Mouse (Mus musculus): Measurements from ENCODE around the gene Spaca6. TPM values are rescaled to one million over a fixed set of nuclear protein-coding genes. Genes with fewer than 3 reads are reported as not detected.

Gene Spaca6
- 43.5 and 46.8 TPM in 2 replicates for polyA plus RNA-seq (2016; fragmentation: Nextera tagmentation; extraction: Ambion mirVana)

DNA sequence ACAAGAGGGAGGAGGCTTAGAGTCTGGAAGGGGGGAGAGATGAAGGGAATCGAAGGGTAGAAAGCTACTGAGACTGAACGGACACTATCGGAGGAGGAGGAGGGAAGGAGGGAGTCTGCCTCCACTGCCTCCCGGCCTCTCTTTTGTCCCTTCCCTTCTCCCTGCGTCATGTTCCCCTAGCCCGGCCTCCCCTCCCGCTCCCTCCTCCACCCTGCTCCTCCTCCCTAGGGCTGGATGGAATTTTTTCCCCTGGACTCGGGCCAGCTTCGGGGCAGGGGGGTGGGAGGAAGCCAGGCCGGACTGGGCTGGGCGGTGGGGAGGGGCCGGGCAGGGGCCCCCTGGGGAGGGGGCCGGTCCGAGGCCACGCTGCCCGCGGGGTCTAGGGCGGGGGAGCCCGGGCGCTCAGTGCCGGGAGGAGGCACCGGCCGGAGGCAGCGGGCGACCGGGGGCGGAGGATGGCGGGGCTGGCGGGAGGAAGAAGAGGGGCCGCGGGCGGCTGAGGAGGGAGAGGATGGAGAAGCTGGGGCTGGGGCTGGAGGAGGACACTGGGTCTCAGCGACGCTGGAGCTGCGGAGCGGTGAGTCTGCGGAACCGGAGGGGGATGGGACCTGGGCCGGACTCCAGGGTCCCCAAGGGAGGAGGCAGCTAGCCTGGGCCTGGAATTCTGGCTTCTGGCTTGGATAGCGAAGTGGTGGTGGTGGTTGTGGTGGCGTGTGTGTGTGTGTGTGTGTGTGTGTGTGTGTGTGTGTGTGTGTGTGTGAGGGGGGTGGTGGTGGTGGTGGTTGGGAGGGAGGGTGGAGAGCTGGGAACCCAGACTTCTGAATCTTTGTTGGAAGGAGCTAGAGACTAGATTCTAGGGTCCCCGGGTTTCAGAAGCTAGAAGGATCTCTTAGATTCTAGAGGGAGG is at the start of gene Spaca6:
Gene Spaca6, plus strand, starts transcription at position 408 of the 907 bp plus-strand sequence.
- ATAC-seq (ENCODE audit: low FRiP score) = peak; percentile 86
- H3K36me3 ChIP-seq (replicated peaks) = peaks cover 15% of the 10 kb centered on the region
- no peaks in the 10 kb centered on the region for H3K27me3 ChIP-seq
- peak within 1 kb of the TSS; percentile 92 for H3K9ac ChIP-seq
- peak within 1 kb of the TSS; percentile 89 for H3K4me3 ChIP-seq (replicated peaks)
- 1% methylated on average over 36 of the region's 42 CpGs for WGBS
- no peaks in the 10 kb centered on the region for H3K9me3 ChIP-seq
- H3K4me2 ChIP-seq = peak within 1 kb of the TSS; percentile 87
- H3K4me1 ChIP-seq = peaks cover 30% of the 10 kb centered on the region
- peak within 1 kb of the TSS; percentile 100 for H3K27ac ChIP-seq

DNA sequence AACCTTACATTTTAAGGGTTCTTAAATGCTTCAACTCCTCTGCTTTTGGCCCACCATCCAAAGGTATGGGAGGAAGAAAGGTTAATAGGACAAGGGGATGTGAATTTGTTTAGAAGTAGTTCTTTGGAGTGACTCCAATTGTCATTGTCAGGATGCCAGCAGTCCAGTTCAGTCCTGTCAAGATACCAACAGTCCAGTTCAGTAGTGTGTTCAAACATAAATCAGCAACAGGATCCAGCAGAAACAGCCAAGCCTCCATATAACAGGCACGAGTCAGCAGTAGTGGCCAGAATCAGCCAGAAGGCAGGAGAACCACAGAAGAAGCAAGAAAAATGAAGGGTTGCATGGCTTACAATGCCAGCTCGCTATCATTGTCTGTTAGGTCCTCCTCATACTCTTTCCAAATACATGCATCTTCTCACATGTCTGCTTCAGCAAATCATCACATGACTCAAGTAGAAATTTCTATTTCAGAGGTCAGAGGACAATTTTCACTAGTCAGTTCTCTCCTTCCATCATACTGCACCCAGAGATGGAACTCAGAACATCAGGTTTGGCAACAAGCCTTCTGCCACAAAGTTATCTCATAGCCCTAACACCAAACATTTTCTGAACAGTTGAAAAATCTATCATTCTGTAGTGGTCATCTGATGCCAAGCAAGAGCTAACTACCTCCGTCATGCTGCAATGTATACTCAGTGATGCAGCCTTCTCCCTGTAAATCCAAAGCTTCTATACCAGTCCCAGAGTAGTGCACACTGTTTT is 35.9 kb upstream of the Spaca6 start:
- no peak overlapping the region for H3K4me2 ChIP-seq
- whole genome bisulfite sequencing = 82% methylated on average over 3 of the region's 3 CpGs
- no peak overlapping the region for H3K27ac ChIP-seq
- H3K27me3 ChIP-seq = no peaks in the 10 kb centered on the region
- no peaks in the 10 kb centered on the region for H3K9me3 ChIP-seq
- H3K36me3 ChIP-seq (replicated peaks) = no peaks in the 10 kb centered on the region
- H3K9ac ChIP-seq = no peak overlapping the region
- no peak overlapping the region for H3K4me3 ChIP-seq (replicated peaks)
- no peak for ATAC-seq (ENCODE audit: low FRiP score)
- H3K4me1 ChIP-seq = no peaks in the 10 kb centered on the region; the same call in 1 of the 2 replicates

DNA sequence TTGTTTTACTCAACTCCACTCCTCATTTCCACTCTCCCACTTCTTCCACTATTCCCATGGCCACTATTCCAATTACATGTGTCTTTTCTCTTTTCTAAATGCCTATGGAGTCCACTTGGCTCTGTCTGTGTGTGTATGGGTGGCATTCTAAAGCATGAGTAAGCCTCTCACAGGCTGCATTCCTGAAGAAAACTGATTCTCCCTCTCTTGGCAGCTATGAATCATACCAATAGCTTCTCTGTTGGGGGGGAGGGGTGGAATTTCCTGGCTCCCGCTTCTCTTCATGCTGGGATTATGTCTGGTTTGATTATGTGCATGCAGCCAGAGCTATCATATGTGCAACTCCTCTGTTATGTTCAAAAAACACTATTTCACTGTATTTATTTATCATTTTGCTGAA is 34.4 kb upstream of the Spaca6 start:
- no peak for ATAC-seq (ENCODE audit: low FRiP score)
- Histone ChIP-seq H3K4me3 (replicated peaks) (no peak overlapping the region), H3K9me3 (no peaks in the 10 kb centered on the region), H3K27ac (no peak overlapping the region), H3K4me1 (no peaks in the 10 kb centered on the region; the same call in 1 of the 2 replicates), H3K9ac (no peak overlapping the region), H3K36me3 (replicated peaks) (no peaks in the 10 kb centered on the region), H3K4me2 (no peak overlapping the region), H3K27me3 (no peaks in the 10 kb centered on the region)
- WGBS = 68% methylated on average over 1 of the region's 1 CpGs

DNA sequence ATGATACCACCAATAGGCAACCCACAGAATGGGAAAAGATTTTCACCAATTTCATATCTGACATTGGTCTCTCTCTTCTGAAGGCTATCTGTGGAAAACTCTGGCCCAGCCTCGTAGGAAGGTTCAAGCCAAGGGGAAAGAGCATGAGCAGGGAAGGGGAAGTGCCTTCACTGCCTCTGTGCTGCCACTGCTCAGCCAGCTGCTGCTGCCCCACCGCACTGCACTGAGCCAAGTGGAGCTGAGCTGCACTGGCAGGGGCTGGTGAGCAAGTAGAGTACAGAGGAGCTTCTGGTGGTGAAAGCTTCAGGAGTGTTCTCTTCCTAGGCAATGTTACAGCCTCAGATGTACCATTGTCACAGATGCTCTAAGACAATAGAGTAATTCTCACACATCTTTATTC is 31.4 kb upstream of the Spaca6 start:
- no peaks in the 10 kb centered on the region for H3K36me3 ChIP-seq (replicated peaks)
- H3K9me3 ChIP-seq = no peaks in the 10 kb centered on the region
- no peak overlapping the region for H3K4me3 ChIP-seq (replicated peaks)
- H3K27me3 ChIP-seq = no peaks in the 10 kb centered on the region
- H3K4me2 ChIP-seq = no peak overlapping the region
- no peak for ATAC-seq (ENCODE audit: low FRiP score)
- WGBS = 58% methylated on average over 2 of the region's 2 CpGs
- H3K27ac ChIP-seq = no peak overlapping the region
- no peaks in the 10 kb centered on the region; the same call in 1 of the 2 replicates for H3K4me1 ChIP-seq
- no peak overlapping the region for H3K9ac ChIP-seq

DNA sequence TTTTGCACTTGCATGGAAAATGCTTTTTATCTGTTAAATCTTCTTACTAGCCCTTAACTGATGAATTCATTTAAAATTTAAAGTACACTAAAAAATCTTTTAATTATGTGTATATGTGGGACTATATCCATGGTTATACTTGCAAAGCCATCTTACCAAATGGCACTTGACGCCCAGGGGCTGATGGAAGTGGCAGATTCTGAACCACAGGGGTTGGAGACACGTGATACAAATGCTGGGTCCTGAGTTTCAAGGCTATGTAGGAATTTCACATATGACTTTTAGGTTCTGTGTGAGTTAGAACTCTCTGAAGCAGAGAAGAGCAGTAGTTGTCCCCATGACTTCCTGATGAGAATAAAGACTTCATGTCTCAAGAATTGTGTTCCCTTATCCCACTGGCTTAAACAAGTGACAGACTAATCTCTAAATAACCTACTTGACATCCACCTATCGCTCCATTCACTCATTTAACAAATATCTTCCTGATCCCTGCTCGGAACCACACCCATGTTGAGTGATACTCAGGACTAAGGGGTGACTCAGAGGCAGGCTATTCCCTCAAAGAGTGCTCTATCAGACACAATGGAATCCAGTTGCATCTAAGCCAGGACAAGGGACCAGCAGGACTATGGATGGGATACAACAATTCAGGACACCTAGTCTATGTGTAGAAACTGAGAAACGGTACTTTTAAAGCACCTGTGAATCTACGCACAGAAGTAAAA is 3.2 kb upstream of the Spaca6 start:
- H3K27ac ChIP-seq = no peak overlapping the region
- H3K9ac ChIP-seq = no peak overlapping the region
- no peaks in the 10 kb centered on the region for H3K27me3 ChIP-seq
- no peak for ATAC-seq (ENCODE audit: low FRiP score)
- peaks cover 6% of the 10 kb centered on the region for H3K4me1 ChIP-seq
- H3K36me3 ChIP-seq (replicated peaks) = no peaks in the 10 kb centered on the region
- H3K9me3 ChIP-seq = no peaks in the 10 kb centered on the region
- no peak overlapping the region for H3K4me3 ChIP-seq (replicated peaks)
- H3K4me2 ChIP-seq = no peak overlapping the region
- WGBS = 81% methylated on average over 6 of the region's 6 CpGs

DNA sequence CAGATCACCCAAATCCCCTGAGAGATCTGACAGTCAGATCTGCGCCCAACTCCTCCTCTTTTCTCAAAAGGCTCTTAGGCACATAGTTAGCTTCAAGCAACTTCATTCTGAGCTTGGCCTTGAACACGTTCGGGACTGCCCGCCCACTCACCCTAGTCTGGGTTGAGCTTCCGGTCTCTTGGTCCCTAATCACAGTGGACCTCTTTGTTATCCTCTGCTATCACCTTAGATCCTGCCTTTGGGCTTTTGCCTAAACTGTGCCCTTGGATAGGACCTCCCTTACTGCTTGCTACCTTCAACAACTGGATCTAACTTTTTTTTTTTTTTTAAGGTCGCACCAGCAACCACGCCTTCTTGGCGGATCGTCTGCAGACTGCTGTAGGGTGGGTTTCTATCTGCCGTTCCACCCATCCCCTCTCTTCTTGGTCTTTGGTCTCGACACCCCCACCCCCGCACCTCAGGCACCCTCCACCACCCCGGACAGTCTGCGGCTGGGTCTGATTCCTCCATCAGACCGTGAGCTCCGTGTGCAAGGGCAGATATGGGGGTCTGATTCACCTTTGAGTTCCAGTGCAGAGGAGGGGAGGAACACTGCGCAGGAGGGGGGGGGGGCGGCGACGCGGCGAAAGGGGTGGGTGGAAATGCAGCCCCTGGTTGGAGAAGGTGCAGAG is 902 bp upstream of the Spaca6 start:
- under 1% methylated on average over 17 of the region's 22 CpGs for WGBS
- H3K4me3 ChIP-seq (replicated peaks) = peak overlapping the region; percentile 89
- ATAC-seq (ENCODE audit: low FRiP score) = peak; percentile 31

DNA sequence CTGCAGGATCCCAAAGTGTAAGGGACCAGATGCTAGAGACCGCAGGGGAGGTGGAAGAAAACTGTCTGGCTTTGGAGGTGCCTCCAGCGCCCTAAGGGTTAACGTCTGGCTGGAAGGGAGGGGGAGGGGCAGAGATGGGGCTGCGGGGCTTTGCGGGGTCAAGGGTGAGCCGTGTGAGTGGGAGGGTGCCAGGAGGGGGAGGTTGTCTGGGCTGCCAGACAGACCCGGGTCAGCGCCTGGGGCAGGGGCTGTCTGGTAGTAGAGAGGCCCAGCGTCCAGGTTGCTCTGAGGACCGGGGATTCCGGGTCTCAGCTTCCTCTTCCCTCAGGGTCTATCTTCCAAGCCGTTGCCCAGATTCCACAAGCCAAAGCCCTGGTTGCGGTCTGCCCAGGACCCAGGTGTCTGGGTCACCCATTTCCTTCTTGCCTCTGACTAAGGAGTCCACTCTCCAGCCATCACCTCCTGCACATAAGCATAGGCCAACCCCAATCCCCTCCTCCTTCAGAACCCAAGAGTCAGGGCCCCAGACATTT is 766 bp downstream of the Spaca6 start:
- Histone ChIP-seq H3K36me3 (replicated peaks) (peaks cover 21% of the 10 kb centered on the region), H3K4me2 (peak overlapping the region; percentile 87), H3K4me1 (peaks cover 37% of the 10 kb centered on the region), H3K27me3 (no peaks in the 10 kb centered on the region), H3K9me3 (no peaks in the 10 kb centered on the region), H3K4me3 (replicated peaks) (peak overlapping the region; percentile 89), H3K9ac (peak overlapping the region; percentile 92), H3K27ac (peak overlapping the region; percentile 100)
- ATAC-seq (ENCODE audit: low FRiP score) = peak; percentile 40
- WGBS = under 1% methylated on average over 13 of the region's 13 CpGs

More for the DNA sequence above, 902 bp upstream of the Spaca6 start:
- H3K9ac ChIP-seq = peak overlapping the region; percentile 92
- H3K4me1 ChIP-seq = peaks cover 24% of the 10 kb centered on the region
- peak overlapping the region; percentile 87 for H3K4me2 ChIP-seq
- peak overlapping the region; percentile 100 for H3K27ac ChIP-seq
- H3K9me3 ChIP-seq = no peaks in the 10 kb centered on the region
- peaks cover 5% of the 10 kb centered on the region for H3K36me3 ChIP-seq (replicated peaks)
- H3K27me3 ChIP-seq = no peaks in the 10 kb centered on the region

DNA sequence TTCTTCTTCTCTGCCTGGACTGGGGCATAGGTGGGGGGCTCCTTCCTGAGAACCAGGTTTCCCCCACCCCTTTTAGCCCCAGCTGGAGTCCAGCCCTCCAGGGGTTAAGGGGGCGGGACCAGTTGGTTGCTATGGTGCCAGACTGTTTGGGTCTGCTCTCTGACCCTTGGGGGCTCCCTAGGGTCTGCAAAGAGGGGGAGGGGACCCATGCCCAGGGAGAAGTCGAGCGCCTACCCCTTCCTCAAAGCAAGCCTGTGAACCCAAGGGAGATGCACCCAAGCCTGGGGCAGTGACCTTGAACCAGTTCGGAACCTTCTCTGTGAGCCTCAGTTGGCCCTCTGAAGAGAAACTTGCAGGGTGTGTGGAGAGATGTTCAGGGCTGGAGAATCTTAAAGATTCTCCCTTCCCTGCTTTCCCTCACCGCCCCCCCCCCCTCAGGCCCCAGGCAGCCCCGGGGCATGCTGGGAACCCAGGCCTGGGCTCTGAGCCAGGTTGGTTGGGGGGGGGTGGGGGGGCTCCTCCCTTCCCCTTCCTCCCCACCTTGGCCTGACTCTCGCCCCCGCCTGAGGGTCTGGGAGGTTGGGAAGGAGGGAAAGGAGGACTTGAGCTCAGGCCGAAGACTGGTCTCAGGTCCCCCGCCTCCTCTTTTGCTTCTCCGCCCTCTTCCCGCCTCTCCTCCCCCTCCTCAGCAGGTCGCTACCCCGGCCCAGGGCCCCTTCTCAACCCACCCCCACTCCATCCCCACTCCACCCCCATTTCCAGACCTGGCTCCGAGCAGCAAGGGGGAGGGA is 1.4 kb downstream of the Spaca6 start:
- Histone ChIP-seq H3K4me3 (replicated peaks) (peak overlapping the region; percentile 89), H3K9ac (peak overlapping the region; percentile 92), H3K36me3 (replicated peaks) (peaks cover 26% of the 10 kb centered on the region), H3K4me2 (peak overlapping the region; percentile 87), H3K9me3 (no peaks in the 10 kb centered on the region), H3K27ac (peak overlapping the region; percentile 100), H3K27me3 (no peaks in the 10 kb centered on the region), H3K4me1 (peaks cover 41% of the 10 kb centered on the region)
- ATAC-seq (ENCODE audit: low FRiP score) = peak; percentile 56
- WGBS = 0% methylated on average over 10 of the region's 15 CpGs

DNA sequence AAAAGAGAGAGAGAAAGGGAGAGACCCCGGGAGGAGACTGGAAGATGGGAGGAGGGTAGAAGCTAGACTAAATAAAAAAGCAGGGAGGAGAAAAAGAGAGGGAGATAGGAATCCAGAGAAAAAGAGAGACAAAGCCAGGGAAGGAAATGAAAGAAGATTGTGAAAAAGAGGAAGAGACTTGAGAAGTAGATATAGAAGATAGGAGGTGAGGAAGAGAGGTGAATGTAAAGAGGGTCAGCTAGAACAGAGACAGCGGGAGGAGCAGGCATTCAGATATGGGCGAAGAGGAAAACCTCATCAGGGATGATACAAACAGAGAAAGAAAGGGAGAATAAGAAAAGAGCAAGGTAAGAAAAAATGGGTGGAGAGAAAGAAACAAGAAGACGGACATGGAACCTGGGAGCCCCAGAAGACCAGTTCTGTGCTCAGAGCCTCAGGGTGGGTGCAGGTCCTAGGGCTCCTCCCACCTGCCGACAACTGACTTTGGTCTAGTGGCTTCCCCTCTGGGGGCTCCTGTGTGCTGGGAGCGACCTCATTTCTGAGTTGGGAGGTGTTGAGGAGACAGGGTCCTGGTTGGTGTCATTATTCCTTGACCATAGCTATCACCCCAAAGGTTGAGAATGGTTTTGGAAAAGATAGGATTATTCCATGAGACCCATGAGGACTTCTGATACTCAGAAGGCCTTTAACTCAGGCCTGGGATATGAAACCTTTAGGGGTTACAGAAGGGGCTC is 2.3 kb downstream of the Spaca6 start:
- WGBS = 4% methylated on average over 6 of the region's 6 CpGs
- H3K27ac ChIP-seq = peak overlapping the region; percentile 100
- H3K9ac ChIP-seq = peak overlapping the region; percentile 92
- no peaks in the 10 kb centered on the region for H3K27me3 ChIP-seq
- peaks cover 49% of the 10 kb centered on the region for H3K4me1 ChIP-seq
- H3K4me3 ChIP-seq (replicated peaks) = peak overlapping the region; percentile 89
- ATAC-seq (ENCODE audit: low FRiP score) = no peak
- H3K36me3 ChIP-seq (replicated peaks) = peaks cover 34% of the 10 kb centered on the region
- peak overlapping the region; percentile 87 for H3K4me2 ChIP-seq
- no peaks in the 10 kb centered on the region for H3K9me3 ChIP-seq

DNA sequence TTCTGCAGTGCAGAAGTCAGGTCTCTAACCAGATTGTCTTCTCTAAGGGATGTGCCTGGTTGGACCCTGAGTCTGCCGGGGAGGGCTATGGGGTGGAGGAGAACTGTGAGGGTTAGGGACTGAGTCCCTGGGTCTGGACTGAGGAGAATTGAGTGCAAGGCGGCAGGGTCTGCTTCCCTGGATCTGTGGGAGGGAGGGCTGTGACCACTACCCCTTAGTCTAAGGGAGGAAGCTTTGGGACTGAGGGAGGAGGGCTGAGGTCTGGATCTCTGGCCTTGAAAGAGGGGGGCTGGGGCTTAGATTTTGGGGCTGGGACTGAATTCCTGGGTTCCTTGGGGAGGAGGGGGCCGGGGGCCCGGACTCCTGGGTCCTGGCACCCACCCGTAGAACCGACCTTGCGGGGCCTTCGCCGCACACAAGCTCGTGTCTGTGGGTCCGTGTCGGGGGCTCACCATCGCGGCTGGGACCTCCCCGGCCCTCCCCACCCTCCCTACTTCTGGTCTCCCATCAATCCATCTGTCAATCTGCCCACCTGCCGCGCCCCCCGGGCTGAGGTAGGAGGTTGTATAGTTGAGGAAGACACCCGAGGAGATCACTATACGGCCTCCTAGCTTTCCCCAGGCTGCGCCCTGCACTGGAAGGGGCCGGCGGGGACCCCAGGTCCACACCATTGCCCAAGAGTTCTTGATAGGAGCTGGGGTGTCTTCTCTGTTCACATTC is 3.0 kb downstream of the Spaca6 start:
- Histone ChIP-seq H3K4me1 (peaks cover 57% of the 10 kb centered on the region), H3K9ac (peak overlapping the region; percentile 92), H3K4me3 (replicated peaks) (peak overlapping the region; percentile 89), H3K27me3 (no peaks in the 10 kb centered on the region), H3K27ac (peak overlapping the region; percentile 100), H3K36me3 (replicated peaks) (peaks cover 37% of the 10 kb centered on the region), H3K9me3 (no peaks in the 10 kb centered on the region), H3K4me2 (peak overlapping the region; percentile 87)
- WGBS = 58% methylated on average over 18 of the region's 23 CpGs
- no peak for ATAC-seq (ENCODE audit: low FRiP score)
